Mouse (Mus musculus) ES-CJ7 (cell line): ENCODE measurements around the gene Agps.
A peak's percentile ranks its signal among the peaks of the same experiment; 100 is the strongest.

Experiments
- DNase-seq: peaks from one replicate; pipeline ENCODE4 v3.0.0; 2011; ENCODE audit warnings: low read depth, low spot score

Agps gene

DNA sequence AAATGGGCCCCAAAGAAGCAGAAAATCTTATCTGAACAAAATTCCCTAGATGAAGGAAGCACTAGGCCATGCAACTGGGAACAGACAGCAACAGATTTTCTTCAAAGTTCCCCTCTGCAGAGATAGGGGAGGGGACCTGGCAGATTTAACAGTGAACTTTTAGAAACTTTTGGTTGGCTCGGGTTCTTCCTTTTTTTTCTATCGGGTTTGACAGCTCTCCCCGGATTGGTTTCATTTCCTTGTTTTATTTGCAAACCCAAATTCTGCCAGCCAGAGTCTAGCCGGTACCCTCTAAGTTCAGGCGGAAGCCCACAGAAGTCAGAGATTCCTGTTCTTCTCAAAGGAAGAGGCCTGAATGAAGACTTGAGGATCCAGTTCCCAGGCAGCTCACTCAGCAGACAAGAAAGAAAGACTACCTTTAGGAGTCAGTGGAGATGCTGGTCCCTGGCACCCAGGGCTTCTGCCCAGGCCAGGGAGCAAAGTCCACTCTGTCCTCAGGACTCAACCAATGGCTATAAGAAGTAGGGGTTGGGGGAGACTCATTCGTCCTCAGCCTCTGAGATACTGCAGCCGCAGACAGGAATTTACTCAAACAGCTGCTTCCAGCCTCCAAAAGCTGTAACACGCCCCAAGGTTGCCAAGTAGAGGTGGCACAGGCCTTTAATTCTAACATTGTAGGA is 2.9 kb upstream of the Agps start:
- DNase-seq, result no peak

DNA sequence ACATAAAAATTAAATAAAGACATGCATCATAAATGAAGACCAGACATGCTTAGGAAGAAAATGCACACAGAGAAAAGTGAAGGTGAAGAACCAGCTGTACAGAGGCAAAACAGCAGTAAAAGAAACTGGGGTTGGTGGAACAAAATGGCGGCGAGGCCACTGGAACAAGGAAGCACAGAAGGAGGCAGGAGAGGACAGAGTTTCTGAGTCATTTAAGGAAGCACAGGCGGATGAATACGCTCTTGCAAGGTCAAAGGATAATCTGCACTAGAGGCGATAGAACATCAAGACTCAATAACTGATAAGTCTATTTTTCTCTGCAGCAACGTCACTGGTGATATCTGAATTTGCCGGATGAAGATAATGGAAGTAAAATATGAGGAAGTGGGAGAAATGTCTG is 1.7 kb upstream of the Agps start:
- no peak for DNase-seq

DNA sequence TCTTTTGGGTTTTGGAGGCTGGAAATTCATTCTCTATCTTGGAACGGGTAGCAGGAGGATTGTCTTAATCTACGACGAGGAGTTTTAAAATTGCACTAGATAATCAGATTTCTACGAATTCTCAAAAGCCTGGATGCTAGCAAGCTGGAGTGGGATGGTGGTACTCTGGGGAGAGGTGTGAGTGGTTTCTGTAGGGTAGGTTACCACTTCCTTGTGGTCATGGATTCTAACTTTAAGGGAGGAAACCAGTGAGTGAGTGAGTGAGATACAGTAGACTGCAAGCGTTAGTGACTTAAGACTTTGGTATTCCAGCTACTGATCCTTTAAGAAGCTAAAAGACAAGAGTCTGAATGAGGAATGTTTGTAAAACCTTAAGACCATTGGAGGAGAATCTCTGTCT is 804 bp downstream of the Agps start:
- DNase-seq, result no peak

DNA sequence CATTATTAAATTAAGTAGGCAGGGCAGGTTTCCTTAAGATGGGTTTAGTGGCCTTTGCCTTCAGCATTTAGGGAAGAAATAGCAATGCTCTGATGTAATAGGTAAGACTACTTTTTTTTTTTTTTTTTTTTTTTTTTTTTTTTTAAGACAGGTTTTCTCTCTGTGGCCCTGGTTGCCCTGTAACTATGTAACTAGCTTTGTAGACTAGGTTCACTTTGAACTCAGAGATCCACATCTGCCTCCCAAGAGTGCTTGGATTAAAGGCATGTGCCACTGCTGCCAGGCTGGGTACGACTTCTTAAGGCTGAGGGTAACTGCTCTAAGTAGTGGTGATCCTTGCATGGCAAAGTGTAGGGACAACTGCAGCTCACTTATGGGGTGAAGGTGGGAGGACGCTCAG is 2.5 kb downstream of the Agps start:
- DNase-seq, result no peak

DNA sequence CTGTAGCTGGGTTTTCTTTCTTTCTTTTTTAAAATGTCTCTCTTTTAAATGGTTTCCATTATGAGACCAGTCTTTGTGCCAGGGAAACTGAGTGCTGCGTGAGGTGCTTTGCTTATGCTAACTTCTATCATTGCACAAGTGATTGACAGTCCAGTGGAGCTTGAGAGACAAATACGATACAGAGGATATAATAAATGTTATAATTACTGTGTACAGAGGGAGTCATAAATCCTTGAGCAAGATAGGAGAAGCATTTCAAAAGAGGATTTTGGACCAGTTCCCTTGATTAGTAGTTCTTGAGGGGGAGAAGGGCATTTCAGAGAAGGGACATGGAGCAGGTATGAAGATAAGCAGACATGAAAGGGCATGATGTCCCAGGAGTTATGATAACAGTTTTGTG is 10.3 kb downstream of the Agps start:
- no peak for DNase-seq

DNA sequence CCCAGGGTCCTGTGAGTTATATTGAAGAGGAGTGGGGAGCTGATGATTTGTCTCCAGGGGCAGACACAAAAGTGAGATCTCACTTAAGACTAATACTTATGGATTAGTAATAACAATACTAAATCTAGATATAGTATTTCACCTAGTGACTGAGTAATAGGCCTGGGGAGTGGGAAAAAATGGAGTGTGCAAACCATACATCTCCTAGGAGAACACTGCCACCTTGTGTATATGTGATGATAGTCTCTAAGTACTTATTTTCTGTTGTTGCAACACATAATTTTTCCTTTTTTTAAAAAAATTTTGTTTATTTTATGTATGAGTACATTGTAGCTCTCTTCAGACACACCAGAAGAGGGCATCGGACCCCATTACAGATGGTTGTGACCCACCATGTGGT is 15.7 kb downstream of the Agps start:
- no peak for DNase-seq

DNA sequence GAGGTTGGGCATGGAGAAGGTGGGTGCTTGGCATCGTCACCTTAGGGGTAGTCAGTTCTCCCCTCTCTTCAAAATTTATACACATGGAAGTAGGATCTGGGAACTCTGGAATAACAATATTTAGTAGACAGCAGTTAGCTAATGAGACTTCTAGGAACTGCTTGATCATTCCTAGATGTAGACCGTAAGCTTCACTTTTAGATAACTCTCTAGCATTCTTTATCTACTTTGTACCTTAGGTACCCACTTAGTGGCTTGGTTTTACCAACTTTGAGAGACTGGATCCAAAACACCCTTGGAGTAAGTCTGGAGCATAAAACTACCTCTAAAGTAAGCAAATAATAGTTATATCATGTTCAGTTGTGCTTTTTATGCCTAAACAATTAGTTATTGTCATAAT is 20.5 kb downstream of the Agps start:
- DNase-seq, result no peak

DNA sequence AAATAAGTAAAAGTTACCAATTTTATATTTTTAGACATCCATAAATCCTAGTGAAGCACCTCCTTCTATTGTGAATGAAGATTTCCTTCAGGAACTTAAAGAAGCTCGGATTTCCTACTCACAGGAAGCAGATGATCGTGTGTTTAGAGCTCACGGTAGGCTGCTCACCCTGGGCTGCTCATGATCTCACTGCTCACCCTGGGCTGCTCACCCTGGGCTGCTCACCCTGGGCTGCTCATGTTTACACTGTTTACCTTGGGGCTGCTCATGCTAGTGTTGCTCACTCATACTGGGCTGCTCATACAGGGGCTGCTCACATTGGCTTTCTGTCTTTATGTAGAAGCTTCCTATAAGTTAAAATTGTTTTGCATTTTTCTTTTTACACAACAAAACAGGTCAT is 22.2 kb downstream of the Agps start:
- no peak for DNase-seq

DNA sequence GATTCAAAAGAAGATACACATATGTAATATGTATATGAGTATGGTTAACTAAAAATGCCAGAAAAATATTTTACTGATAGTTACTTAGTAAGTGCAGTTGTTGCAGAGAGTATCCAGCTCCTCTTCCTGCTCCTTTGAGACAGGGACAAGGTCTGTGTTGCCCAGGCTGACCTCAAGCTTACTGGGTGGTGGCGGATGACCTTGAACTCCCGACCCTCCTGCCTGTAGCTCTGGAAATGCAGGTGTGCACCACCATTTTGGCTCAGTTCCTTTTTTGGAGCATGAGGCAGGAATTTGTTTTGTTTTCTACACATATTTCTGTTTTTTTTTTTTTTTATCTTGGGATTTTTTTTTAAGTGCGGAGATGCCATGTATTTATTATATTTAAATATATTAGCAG is 29.1 kb downstream of the Agps start:
- peak; percentile 92 for DNase-seq

DNA sequence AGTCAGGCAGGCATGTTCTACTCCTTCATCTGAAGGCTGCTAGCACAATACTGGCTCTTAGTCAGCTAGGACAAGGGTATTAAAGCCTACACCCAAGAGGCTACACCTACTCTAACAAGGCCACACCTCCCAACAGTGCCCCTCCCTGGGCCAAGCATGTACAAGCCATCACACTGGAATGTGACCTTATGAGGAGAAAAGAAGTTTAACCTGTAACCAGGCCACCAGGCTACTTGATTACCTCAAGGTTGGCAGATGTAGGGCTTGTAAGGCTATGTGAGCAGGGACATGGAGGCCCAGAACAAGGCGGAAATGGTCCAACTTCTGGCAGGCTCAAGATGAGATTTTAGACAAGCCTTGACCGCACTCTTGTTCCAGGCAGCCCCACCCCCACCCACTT is 37.6 kb downstream of the Agps start:
- DNase-seq, result peak; percentile 95

DNA sequence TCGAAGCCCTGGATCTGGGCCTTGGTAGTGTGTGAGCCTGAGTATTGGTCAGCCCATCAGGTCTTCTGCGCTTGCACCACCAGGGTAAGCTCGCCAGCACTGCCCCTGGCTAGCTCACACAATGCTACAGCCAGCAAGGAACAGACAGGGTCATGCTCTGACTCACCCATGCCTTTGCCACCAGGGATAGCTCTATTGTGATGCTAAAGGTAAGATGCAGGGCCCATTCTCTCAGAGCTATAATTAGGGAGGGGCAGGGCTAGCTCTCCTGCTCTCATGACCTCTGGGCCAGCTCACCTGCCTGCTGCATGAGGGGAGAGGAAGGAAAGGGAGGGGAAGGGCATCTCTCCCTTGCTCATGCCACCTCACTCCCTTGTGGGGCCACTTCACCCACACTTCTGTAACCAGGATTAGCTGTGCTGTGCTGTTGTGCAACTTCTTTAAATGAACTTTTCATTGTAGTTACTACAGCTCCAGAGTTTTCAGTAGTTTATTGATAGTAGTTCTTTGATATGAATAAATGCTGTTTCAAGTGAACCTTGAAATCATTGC is 42.1 kb downstream of the Agps start:
- DNase-seq, result peak; percentile 96

DNA sequence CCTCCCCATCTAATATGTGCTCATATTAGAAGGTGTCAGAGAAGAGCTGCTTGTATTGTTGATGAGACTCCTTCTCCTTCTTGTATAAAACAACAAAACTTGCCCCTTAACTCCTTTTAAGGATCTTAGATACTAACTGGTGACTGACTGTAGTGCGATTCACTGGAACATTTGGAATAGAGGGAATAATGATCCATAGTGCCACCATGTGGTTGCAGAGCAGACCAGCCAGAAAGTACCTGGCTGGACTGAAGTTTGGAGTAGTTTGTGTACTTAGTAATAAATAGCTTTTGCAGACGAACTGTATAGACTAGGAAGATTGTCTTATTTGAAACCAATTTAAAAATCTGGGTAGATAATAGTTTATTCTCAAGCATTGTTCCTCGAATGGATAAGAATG is 47.8 kb downstream of the Agps start:
- DNase-seq, result peak; percentile 66

DNA sequence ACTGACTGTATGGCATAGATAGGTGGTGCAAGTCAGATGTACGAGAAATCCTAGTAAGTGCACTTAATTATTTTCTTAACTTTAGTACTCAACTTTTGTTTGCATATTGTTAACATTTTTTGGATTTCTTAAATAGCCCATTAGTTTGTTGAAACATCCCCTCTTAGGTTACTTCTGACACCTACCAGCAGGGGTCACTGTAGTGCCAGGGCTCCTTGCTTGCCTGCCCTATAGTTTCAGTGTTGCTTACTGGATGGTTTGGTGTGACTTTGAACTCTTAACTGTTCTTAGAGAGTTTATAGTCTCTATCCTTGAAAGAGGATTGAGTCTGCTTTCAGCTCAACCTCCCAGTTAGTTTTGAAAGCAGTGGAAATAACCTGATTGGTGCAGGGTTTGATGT is 51.6 kb downstream of the Agps start:
- DNase-seq, result peak; percentile 72

DNA sequence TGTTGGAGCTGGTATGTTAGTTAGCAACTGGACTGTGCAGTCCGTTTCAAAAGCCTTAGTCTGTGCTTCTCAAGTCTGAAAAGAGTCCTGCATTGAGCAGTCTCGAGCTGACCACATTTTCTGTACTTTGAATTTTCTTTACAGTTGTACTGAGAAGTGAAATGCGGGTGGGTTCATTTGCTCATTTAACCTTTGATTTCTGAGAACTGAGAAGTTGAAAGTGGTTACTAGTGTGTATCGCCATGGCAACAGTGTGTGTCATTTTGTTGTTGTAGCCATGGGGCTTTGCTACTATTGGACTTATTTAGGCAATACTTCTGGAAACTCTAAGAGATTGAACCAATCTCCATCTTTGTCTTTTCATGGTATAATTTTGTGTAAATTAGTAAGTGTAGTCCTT is 60.0 kb downstream of the Agps start:
- no peak for DNase-seq

DNA sequence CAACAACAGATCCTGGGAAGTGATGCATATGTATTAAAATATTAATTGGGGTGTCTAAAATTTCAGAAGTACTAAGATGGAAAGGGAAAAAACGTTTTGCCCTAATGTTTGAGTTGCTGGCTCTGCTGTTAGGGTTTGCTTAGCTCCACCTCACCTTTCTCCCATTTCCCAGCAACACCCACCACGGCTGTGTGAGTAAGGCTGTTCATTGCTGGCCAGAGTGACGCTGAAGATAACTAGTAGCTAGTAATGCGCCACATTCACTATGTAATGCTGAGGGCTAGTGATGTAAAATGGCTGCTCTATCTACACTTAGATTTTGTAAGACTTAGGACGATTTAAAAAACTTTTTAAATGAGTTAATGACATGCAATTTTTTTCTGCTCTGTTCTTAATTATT is 63.7 kb downstream of the Agps start:
- DNase-seq, result no peak

DNA sequence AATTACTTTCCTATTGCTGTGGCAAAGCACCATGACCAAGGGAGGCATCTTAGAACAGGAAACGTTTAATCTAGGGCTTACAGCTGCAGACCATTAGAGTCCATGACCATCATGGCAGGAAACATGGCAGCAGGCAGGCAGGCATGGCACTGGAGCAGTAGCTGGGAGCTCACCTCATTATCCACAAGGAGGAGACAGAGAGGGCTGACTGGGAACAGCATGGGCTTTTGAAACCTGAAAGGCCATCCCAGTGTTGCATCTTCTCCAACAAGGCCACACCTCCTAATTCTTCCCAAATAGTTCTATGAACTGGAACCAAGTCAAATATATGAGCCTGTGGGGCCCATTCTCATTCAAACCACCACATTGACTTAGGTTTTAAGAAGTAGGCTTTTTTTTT is 68.3 kb downstream of the Agps start:
- peak; percentile 64 for DNase-seq

DNA sequence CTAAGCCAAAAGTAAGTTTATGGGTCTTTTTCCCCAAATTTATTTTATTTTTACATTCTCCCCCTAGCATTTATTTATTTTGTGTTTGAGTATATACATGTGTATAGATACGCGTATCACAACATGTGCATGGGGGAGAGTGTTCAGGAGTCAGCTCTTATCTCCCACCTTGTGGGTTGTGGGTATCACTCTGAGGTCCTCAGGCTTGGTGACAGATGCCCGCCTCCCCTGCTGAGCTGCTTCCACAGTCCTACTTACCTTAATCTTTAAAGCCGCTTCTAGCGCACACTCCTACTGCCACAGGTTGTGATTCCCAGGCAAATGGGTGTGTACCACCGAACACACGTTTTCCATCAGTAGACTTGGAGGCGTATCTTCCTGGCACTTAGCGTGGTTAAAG is 69.9 kb downstream of the Agps start:
- no peak for DNase-seq

DNA sequence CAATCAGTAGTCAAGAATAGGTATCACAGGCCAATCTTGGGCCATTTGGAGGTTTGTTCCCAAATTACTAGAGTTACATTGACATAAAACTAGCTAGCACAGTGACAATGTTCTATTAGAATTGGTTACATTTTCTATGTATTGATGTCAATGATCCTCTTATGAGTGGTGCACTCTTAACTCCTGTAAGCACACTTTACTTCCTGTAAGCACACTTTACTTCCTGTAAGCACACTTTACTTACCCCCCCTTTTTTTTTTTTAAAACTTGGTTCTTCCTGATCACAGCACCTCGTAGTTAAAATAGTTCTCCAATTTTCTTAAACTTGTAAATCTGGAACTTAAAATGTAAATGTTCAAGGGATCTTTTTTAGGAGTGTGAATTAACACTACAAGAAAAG is 75.2 kb downstream of the Agps start:
- DNase-seq, result no peak

DNA sequence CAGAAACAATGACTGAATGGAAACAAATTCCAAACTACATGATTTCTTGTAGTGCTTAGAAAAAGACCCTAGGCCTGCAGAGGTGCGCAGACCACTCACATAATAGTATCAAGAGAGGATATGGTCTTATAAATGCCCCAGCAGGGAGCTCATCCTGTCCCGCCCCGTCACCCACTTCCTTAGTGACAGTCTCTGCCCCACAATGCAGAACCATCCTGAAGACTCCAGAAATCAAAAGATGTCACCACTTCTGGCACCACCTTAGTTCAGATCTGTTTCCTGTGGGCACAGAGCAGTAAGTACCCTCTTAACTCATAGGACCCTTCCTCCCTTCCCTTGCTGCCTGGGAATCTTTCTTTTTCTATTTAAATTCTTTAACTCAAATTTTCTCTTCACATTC is 83.1 kb downstream of the Agps start:
- DNase-seq, result no peak

DNA sequence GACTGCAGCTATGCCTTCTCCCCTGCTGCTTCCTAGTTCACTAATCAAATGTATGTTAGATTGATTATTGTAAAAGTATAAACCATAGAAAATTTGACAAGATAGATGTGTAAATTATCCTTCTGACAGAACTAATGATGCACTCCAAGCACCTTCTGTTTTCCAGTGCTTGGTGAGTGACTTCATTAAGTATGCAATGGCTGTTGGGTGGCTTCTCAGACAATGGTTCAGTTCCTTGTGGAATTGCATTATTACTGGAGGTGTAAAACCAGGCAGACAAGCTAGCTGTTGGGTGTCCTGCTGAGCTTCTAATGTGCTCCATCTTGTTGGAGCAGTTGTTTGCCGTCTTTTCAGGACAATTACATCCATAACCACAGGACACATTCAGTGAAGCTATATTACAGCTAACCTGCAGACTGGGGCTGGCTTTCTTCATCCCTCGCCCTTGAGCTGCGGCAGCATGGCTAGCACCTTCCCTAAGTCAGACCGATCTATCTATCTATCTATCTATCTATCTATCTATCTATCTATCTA is 91.9 kb downstream of the Agps start:
- no peak for DNase-seq

DNA sequence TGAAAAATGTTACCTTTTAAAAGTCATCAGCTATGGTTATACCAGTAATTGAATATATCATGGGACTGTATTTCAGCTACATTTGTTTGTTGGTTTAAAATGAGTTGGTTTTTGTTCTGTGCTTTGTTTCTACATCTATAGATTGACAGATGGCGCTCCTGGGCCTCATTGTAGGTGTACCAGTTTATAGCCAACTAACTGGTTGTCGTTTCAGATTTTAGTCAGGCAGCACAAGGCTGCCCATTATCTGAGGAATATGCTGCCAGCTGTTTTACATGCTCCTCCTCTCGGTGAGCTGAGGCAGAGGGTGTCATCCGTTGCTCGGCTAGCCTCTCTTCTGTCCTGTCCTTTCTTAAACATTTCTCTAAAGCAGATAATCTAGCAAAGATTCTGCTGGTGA is 94.1 kb downstream of the Agps start:
- DNase-seq, result no peak

DNA sequence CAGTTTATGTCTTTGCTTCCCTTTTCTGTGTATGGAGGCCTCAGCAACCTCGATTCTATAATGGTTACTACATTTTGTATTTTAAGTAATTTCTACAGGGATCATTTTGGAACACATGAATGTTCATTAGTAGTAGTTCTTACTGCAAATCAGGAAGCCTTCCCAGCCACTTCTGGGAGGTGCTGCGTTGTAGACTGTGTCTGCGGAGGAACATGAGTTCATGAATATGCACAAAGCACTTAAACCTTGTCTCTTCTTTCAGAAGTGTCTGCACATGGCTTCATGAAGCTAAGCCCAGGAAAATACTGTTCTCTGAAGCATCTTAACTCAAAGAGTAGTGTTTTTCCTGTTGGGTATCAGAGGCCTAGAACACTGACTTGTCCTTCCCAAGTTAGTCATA is 96.0 kb downstream of the Agps start:
- DNase-seq, result no peak

DNA sequence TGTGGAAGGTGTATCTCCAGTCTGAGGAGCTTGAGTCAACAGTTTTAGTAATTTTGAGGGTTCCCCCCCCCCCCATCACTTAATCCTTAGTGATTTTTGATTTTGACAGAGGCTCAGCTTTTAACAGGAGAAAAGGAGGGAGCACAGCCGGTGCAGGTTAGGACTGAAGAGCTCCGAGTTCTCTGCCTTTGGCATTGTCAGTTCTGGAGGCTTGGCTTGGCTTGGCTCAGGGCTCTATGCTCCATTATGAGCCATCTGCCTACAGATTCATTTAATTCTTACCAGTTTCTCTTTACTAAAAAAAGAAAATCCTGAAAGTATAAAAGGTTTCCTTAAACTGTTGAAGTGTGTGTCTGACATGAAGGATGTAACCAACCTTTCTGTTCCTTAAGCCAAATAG is 97.2 kb downstream of the Agps start:
- DNase-seq, result no peak
